Mouse (Mus musculus) liver (tissue): ENCODE data around the gene Fggy.

Experiments
- DNase-seq: peaks from one replicate; pipeline ENCODE4 v3.0.0-alpha.2; 2020; ENCODE audit warnings: mixed read lengths

The Fggy gene

GRCm38 (mm10) chr4:95865882-95866281 lies 308.6 kb downstream of the Fggy start:
- DNase-seq, result no peak

GRCm38 (mm10) chr4:95867103-95867502 lies 309.8 kb downstream of the Fggy start:
- no peak for DNase-seq

- no peak for DNase-seq
These were observed 311.0 kb downstream of the Fggy start for GRCm38 (mm10) chr4:95868348-95868747.

- no peak for DNase-seq
These were observed 314.0 kb downstream of the Fggy start for GRCm38 (mm10) chr4:95871216-95871881.

- no peak for DNase-seq
These were observed 318.6 kb downstream of the Fggy start for GRCm38 (mm10) chr4:95875896-95876295.

GRCm38 (mm10) chr4:95877436-95877835 lies 320.1 kb downstream of the Fggy start:
- no peak for DNase-seq

GRCm38 (mm10) chr4:95881751-95882350 lies 324.5 kb downstream of the Fggy start:
- DNase-seq, result no peak

- DNase-seq, result no peak
These were observed 327.2 kb downstream of the Fggy start for GRCm38 (mm10) chr4:95884184-95885145.

GRCm38 (mm10) chr4:95895199-95895754 lies 338.0 kb downstream of the Fggy start:
- DNase-seq, result no peak

GRCm38 (mm10) chr4:95896571-95896970 lies 339.3 kb downstream of the Fggy start:
- no peak for DNase-seq

- DNase-seq, result no peak
These were observed 340.0 kb downstream of the Fggy start for GRCm38 (mm10) chr4:95897236-95897874.

- DNase-seq, result no peak
These were observed 341.4 kb downstream of the Fggy start for GRCm38 (mm10) chr4:95898714-95899113.

GRCm38 (mm10) chr4:95899926-95900712 lies 342.8 kb downstream of the Fggy start:
- DNase-seq, result no peak

- DNase-seq, result no peak
These were observed 343.5 kb downstream of the Fggy start for GRCm38 (mm10) chr4:95900815-95901214.

GRCm38 (mm10) chr4:95906141-95906540 lies 348.8 kb downstream of the Fggy start:
- no peak for DNase-seq

- DNase-seq, result no peak
These were observed 352.7 kb downstream of the Fggy start for GRCm38 (mm10) chr4:95909689-95910654.

- no peak for DNase-seq
These were observed 355.7 kb downstream of the Fggy start for GRCm38 (mm10) chr4:95913026-95913425.

- no peak for DNase-seq
These were observed 358.6 kb downstream of the Fggy start for GRCm38 (mm10) chr4:95915628-95916579.

GRCm38 (mm10) chr4:95917703-95918102 lies 360.4 kb downstream of the Fggy start:
- DNase-seq, result no peak
